Mouse (Mus musculus): ENCODE measurements around the gene Eif4ebp2.
"Not testable (repeated sequence)": the region's sequence is repeated elsewhere in the genome, so short reads cannot be mapped to it uniquely, and the experiment has no call there.

Eif4ebp2 gene

DNA sequence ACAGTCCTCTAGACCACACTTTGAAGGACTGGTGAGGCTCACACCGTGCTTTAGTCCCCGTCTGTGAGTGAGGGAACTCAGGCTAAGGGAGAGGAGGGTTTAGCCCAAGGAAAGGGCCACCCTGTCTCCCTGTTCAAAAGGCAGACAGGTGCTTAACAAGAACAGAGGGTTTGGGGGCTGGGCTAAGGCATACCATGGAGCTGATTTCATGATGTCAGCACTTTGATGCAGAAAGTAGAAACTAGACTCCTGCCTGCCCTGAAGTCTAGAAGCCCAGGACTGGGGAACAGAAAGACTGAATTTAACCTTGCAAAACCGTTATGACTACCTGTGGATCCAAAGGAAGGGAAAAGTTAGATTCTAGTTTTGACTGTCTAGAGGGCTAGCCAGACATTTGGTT lies 4.7 kb upstream of the Eif4ebp2 start:
- DNase-seq = no peak

DNA sequence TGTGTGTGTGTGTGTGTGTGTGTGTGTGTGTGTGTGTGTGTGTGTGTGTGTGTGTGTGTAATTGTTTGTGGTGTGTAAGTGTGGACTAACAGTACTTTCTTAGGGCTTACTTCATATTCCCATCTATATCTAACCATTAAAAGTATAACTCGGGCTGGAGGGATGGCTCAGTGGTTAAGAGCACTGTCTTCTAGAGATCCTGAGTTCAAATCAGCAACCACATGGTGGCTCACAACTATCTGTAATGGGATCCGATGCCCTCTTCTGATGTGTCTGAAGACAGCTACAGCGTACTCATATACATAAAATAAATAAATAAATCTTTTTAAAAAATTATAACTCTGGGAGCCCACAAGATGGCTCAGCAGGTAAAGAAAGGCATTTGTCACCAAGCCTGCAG lies 710 bp upstream of the Eif4ebp2 start:
- DNase-seq = not testable (repeated sequence)

GRCm38 (mm10) chr10:61451931-61452617 lies 387 bp downstream of the Eif4ebp2 start:
- DNase-seq = peak; percentile 41

DNA sequence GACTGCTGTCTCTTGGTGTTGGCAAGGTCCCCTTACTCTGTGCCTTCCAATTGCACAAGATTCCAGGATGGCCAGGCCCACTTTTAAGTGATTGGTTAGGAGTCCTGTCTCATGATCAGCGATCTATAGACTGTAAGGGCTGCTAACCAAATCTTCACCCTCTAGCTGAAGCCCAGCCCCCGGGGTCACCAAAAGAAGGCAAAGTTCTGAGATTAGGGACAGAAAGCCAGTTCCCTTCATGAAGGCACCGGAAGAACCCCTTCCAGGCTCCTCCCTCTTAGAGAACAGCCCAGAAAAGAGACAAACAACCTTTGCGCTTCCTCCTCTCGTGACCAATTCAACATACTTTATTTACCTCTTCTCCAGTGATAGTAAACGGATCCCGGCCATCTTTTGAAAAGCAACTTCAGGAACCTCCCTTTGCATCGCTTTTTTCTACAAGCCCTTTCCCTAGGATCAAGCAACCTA lies 964 bp downstream of the Eif4ebp2 start:
- DNase-seq = no peak

- DNase-seq = no peak
These were observed 3.6 kb downstream of the Eif4ebp2 start for GRCm38 (mm10) chr10:61448834-61449233.

- DNase-seq = no peak
These were observed 4.7 kb downstream of the Eif4ebp2 start for GRCm38 (mm10) chr10:61447581-61448353.

- DNase-seq = no peak
These were observed 7.4 kb downstream of the Eif4ebp2 start for GRCm38 (mm10) chr10:61445016-61445415.

DNA sequence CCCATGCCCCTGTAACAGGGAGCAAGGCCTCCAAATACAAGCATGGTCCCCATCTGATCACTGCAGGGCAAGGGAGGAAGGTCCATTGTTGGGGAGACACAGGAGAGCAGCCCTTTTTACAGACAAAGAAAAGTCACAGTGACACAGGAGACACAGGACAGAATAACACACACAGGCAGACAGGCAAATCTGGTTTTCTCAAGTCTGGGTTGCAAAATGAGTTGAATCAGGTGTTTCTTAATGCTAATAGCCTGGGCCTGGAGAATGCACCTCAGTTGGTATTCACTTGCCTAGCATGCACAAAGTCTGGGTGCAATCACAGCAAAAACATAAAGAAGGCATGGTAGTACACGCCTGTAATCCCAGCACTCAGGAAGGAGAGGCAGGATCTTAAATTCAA lies 8.6 kb downstream of the Eif4ebp2 start:
- no peak for DNase-seq

GRCm38 (mm10) chr10:61443456-61443855 lies 9.0 kb downstream of the Eif4ebp2 start:
- DNase-seq = no peak

DNA sequence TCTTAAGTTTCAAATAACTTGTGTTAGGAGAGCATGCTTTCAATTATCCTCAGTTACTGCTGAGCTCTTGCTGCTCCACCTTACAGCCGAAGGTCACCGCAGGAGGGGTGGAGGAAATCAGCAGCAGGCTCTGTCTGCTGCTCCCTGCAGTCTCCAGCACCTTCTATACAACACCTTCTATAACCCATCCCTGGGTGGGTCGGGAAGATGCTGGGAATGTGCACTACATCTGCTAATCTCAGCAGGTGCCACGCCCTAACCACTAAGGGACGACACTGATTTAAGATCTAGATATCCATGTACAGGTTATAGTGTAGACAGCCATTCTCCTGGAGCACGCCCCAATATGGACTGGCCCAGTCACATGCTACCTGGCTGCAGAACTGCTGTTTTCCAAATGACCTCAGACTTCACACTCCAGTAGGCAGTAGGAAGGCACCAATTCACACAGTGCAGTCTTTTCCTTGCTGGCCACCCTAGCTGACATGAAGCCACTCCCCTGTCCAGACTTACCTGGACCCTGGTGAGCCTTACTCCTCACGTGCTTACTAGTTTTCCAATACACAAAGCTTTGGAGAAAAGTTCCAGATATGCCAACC lies 12.2 kb downstream of the Eif4ebp2 start:
- no peak for DNase-seq

- peak; percentile 88 for DNase-seq
These were observed 21.1 kb downstream of the Eif4ebp2 start for GRCm38 (mm10) chr10:61431375-61431774.

GRCm38 (mm10) chr10:61429043-61429442 lies 23.4 kb downstream of the Eif4ebp2 start:
- DNase-seq = no peak

DNA sequence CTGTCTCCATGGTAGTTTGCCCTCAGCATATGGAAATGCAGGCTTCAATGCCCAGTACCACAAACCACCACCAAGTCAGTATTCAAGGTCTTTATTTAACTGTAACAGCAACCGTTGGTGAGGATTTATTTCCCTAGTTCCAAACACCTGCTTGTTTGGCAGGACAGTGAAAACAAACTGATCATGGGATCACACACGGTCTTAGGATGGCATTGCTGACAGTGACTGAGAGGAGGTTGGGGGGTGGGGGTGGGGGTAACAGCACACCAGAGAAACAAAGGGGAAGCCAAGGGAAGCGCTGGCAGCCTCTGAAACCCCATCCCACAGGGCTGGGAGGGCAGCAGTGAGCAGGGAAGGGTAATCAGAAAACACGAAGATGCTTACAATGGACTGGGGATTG lies 24.0 kb downstream of the Eif4ebp2 start:
- DNase-seq = no peak

DNA sequence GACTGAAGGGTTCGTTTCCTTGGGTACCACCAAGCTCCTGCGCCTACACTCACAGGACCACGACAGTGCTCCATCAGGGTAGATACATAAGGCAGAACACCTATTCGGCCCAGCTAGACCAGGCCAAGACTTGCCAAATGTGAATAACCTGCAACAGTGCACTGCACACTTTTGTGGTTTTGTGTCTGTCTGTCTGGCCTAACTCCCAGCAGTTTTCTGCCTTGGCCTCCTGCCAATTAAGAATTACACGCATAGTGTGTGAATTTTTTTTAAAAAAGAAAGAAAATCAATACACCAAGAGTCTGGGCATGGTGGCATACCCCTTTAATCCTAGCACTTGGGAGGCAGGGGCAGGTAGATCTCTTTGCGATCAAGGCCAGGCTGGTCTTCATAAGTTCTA lies 24.5 kb downstream of the Eif4ebp2 start:
- DNase-seq = no peak

GRCm38 (mm10) chr10:61426251-61426757 lies 26.2 kb downstream of the Eif4ebp2 start:
- no peak for DNase-seq

DNA sequence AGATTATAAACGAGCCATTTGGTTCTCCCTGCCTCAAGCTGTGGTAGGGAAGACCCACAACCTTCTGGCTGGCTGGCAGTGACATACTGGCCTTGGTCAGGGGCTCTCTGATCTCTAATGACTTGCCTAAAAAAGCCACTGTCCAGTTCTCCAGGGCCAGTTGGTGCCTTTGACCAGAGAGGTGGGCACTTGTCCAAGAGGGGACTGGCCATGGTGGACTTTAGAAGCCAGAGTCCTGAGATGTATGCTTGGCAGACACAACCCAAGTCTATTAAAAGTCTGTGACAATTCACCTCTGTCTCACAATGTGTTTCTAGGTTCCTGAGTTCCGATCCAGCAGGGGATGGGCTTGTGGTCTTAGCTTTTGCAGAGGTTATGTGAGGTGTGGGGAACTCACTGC lies 27.4 kb downstream of the Eif4ebp2 start:
- no peak for DNase-seq

DNA sequence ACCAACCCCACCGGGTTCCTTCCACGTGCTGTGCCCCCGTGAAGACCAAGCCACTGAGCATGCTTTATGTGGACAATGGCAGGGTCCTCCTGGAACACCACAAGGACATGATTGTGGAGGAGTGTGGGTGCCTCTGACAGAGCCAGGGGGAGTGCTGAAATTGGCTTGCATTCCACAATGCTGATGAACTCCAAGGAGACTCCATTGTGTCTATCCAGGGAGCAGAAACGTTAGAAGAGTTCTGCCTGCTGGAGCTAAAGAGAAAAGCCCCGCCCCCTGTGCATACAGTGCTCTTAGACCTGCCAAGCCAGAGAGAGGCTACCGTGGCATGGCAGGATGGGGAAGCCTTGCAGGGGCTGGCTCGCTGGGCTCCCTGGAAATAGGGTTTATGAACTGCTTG lies 28.0 kb downstream of the Eif4ebp2 start:
- DNase-seq = no peak

GRCm38 (mm10) chr10:61423289-61423688 lies 29.2 kb downstream of the Eif4ebp2 start:
- DNase-seq = no peak

DNA sequence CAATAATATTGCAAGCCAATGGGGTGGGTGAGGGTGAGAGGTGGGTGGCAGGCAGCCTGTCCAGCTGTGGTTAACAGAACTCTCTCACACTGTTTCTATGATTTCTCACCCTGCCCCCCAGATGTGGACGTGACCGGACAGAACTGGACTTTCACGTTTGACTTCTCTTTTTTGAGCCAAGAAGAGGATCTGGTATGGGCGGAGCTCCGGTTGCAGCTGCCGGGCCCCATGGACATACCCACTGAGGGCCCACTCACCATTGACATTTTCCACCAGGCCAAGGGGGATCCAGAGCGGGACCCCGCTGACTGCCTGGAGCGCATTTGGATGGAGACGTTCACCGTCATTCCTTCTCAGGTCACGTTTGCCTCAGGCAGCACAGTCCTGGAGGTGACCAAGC lies 29.6 kb downstream of the Eif4ebp2 start:
- no peak for DNase-seq

- no peak for DNase-seq
These were observed 32.5 kb downstream of the Eif4ebp2 start for GRCm38 (mm10) chr10:61420011-61420410.

DNA sequence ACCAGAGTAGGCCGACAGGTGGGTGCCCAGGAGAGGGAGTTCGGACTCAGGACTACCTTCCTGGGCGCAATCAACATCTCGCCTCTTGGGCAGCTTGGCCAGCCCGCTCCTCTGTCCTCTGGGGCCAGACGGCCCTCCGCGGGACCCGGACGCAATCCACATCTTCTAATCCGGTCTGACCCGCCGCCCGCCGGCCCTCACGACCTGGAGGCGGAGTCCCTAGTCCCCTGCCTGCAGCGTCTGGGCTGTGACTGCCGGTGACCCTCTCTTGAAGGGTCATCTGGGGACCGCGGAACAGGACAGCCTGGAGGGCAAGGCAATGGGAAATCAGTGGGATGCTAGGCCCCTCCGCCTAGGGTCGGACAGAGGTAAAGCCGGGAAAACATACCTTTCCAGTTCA lies 33.3 kb downstream of the Eif4ebp2 start:
- DNase-seq = no peak

DNA sequence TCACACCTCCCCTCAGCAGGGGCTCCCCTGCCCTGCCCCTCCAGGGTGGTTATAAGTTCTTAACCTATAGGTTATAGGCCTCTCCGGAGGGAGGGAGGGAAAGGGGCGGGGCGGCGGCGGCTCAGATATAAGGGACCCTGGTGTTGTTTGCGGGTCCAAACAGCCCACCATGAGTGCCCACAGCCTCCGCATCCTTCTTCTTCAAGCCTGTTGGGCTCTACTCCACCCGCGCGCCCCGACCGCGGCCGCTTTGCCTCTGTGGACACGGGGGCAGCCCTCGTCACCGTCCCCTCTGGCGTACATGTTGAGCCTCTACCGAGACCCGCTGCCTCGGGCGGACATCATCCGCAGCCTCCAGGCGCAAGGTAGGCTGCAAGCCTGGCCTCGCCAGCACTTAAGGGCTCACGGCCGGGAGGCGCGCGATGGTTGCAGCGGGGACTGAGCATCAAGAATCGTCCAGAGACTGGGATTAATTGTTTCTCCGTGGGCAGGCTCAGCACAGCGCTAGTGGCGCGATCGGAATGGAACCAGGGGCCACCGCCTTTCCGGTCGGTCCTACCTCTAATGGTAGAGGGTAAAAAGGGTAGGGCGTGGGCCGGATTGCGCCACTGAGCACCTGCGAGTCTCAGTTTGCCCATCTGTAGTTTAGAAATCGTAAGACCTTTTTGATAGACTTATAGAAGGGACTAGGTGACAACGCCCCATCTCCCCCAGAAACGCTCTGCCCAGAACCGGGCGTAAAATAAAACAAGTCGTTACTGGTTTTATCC lies 34.1 kb downstream of the Eif4ebp2 start:
- no peak for DNase-seq

GRCm38 (mm10) chr10:61417672-61418071 lies 34.8 kb downstream of the Eif4ebp2 start, which contains the start of gene Nodal:
TSS of gene Nodal (plus strand) at chr10:61417972.
- DNase-seq = no peak

All from right cerebral cortex, adult 18-20 months (tissue).